Mouse (Mus musculus): ENCODE data around the gene Csnk1g2. TPM values are rescaled to one million over a fixed set of nuclear protein-coding genes. Genes with fewer than 3 reads are reported as not detected.

Gene Csnk1g2
- polyA plus RNA-seq, 1 experiment from 2014 or later: 192 TPM

DNA sequence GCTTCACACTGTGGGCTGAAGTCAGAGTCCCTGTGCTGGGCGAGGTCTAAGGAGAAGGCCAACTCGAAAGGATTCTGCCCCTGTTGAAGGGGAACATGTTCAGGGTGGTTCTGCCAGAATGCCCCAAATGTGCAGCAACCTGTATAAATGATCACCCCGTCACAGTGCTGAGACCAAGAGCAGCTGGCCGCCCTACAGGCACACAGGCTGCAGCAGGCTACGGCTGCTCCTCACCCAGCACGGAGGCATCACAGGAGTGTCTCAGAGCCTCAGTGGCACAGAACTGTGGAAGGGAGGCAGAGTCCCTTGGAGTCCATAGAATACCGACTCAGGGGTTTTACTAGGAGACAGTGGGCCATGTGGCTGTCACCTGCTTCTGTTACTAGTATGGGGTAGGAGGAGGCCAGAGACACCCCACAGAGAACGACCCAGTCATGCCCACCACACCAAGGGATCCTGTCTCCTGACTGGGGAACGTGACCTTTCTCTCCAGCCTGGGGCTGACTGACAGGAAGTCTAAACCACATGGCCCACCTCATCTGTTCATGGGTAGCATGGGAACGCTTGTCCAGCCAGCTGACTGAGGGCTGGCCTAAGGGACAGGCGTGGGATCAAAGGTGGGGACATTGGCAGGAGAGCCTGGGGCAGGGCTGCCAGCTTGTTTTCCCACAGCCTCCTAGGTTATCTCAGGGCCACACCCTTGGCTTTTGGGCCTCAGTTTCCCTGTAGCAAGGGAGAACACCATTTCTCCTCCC, 49.5 kb downstream of the Csnk1g2 start:
- H3K4me1 ChIP-seq: peaks cover 41% of the 10 kb centered on the region
- H3K4me2 ChIP-seq (replicated peaks): no peak overlapping the region
- WGBS: 79% methylated on average over 11 of the region's 11 CpGs
- no peak for ATAC-seq (ENCODE audit: low FRiP score, low read depth)
- no peak overlapping the region for H3K9ac ChIP-seq
- no peak overlapping the region for H3K4me3 ChIP-seq
- no peak overlapping the region for H3K27ac ChIP-seq
- H3K27me3 ChIP-seq (replicated peaks): no peaks in the 10 kb centered on the region
- H3K36me3 ChIP-seq: peaks cover 63% of the 10 kb centered on the region
- H3K9me3 ChIP-seq: no peaks in the 10 kb centered on the region

DNA sequence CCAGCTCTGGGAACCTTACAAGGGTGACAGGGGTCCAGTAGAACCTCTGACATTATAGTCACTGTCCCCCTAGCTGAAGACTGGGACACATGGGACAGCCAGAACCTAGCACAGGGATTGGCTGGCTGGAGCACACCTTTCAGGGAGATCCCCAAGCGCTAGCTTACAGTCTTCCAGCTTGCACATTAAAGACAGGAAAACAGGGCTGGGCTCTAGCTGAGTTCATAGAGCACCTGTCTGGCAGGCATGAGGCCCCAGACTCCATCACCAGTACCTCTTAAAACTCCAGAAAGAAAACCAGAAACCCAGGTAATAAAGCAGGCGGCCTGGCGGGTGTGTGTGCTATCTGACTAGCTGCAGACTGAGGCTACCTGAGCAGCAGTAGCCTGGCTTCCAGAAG, 51.1 kb downstream of the Csnk1g2 start:
- Histone ChIP-seq H3K9me3 (no peaks in the 10 kb centered on the region), H3K9ac (peak overlapping the region; percentile 97), H3K4me2 (replicated peaks) (peak overlapping the region; percentile 89), H3K27me3 (replicated peaks) (no peaks in the 10 kb centered on the region), H3K36me3 (peaks cover 47% of the 10 kb centered on the region), H3K4me1 (peaks cover 57% of the 10 kb centered on the region), H3K27ac (no peak overlapping the region), H3K4me3 (no peak overlapping the region)
- WGBS: 99% methylated on average over 3 of the region's 3 CpGs
- ATAC-seq (ENCODE audit: low FRiP score, low read depth): no peak

GRCm38 (mm10) chr10:80674161-80674711, 51.6 kb downstream of the Csnk1g2 start:
- Histone ChIP-seq H3K27me3 (replicated peaks) (no peaks in the 10 kb centered on the region), H3K4me3 (peak overlapping the region; percentile 68), H3K36me3 (peaks cover 41% of the 10 kb centered on the region), H3K4me1 (peaks cover 61% of the 10 kb centered on the region), H3K27ac (no peak overlapping the region), H3K9me3 (no peaks in the 10 kb centered on the region), H3K9ac (peak overlapping the region; percentile 97), H3K4me2 (replicated peaks) (peak overlapping the region; percentile 89)
- 70% methylated on average over 5 of the region's 5 CpGs for WGBS
- ATAC-seq (ENCODE audit: low FRiP score, low read depth): no peak

DNA sequence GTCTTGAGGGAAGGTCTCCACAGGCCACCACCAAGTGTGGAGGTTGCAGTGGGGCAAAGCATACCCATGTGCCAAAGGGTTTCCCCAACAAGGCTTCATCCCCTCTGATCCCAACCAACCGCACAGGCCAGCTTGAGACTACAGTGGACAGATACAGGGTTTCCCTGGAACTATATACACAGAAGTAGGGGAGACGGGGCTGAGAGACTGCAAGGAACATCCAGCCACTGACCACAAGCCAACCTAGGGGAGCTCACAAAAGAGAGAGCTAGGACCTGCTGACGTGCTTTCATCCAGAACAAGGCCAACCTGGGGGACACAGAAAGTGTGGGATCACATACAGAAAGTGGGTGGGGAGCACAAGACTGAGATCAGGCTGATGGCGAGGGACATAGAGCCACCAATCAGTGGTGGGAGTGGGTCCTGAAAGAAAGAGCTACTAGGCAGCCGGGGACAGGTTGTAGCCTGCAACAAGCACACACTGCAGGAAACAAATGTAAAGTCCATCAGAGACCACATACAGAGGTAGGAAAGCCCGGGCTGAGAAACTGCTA, 52.3 kb downstream of the Csnk1g2 start:
- no peak overlapping the region for H3K27ac ChIP-seq
- peak overlapping the region; percentile 97 for H3K9ac ChIP-seq
- WGBS: 26% methylated on average over 6 of the region's 6 CpGs
- peak overlapping the region; percentile 89 for H3K4me2 ChIP-seq (replicated peaks)
- H3K36me3 ChIP-seq: peaks cover 34% of the 10 kb centered on the region
- no peak for ATAC-seq (ENCODE audit: low FRiP score, low read depth)
- H3K4me1 ChIP-seq: peaks cover 65% of the 10 kb centered on the region
- peak overlapping the region; percentile 68 for H3K4me3 ChIP-seq
- no peaks in the 10 kb centered on the region for H3K27me3 ChIP-seq (replicated peaks)
- H3K9me3 ChIP-seq: no peaks in the 10 kb centered on the region

- H3K36me3 ChIP-seq: peaks cover 28% of the 10 kb centered on the region
- WGBS: under 1% methylated on average over 53 of the region's 54 CpGs
- H3K9me3 ChIP-seq: no peaks in the 10 kb centered on the region
- peaks cover 65% of the 10 kb centered on the region for H3K4me1 ChIP-seq
- H3K9ac ChIP-seq: peak overlapping the region; percentile 97
- H3K4me2 ChIP-seq (replicated peaks): peak overlapping the region; percentile 89
- H3K4me3 ChIP-seq: peak overlapping the region; percentile 68
- ATAC-seq (ENCODE audit: low FRiP score, low read depth): peak; percentile 14; the same call in 1 of the 2 replicates
- H3K27me3 ChIP-seq (replicated peaks): no peaks in the 10 kb centered on the region
- H3K27ac ChIP-seq: peak overlapping the region; percentile 32; the same call in 1 of the 2 replicates
These were observed 53.0 kb downstream of the Csnk1g2 start for GRCm38 (mm10) chr10:80675405-80676197.

DNA sequence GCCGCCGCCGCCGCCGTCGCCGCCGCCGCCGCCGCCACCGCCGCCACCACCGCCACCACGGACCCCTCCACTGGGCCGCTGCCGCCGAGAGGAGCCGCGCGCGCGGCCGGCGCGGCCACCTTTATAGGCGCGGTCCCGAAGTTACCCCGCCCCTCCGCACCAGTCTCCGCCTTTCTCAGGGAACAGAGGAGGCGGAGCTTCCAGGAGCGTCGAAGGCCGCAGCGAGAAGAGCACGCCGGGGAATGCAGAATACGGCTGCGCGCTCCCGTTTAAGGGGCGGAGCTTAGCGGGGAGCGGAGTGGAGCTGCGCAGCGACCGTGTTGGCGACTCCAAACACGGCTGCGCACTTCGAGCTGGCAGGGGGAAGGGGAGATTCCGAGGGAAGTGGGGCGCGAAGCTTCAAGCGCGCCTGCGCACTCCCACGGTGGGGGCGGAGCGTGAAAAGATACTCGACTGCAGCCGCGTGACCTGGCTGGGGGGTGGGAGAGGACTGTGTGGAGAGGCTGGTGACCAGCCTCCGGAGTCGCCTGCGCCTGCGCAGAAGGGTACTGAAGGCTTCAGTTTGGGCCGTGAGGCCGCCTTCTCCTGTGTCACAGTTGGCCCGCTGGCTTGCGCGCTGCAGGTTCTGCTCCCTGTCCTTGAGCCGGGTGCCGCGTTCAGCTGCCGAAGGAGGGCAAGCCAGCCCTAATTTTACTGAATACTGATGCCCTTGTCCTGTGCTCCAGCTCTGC, 53.7 kb downstream of the Csnk1g2 start:
- Histone ChIP-seq H3K9ac (peak overlapping the region; percentile 97), H3K4me2 (replicated peaks) (peak overlapping the region; percentile 89), H3K4me1 (peaks cover 65% of the 10 kb centered on the region), H3K4me3 (peak overlapping the region; percentile 68), H3K9me3 (no peaks in the 10 kb centered on the region), H3K36me3 (peaks cover 21% of the 10 kb centered on the region), H3K27ac (peak overlapping the region; percentile 93), H3K27me3 (replicated peaks) (no peaks in the 10 kb centered on the region)
- ATAC-seq (ENCODE audit: low FRiP score, low read depth): peak; percentile 88
- WGBS: under 1% methylated on average over 73 of the region's 78 CpGs

GRCm38 (mm10) chr10:80677128-80677875, 54.7 kb downstream of the Csnk1g2 start:
- peaks cover 14% of the 10 kb centered on the region; the same call in 1 of the 2 replicates for H3K36me3 ChIP-seq
- peak overlapping the region; percentile 68 for H3K9ac ChIP-seq
- H3K27me3 ChIP-seq (replicated peaks): no peaks in the 10 kb centered on the region
- peak overlapping the region; percentile 89 for H3K4me2 ChIP-seq (replicated peaks)
- H3K4me1 ChIP-seq: peaks cover 59% of the 10 kb centered on the region
- ATAC-seq (ENCODE audit: low FRiP score, low read depth): peak; percentile 4; the same call in 1 of the 2 replicates
- H3K9me3 ChIP-seq: no peaks in the 10 kb centered on the region
- H3K4me3 ChIP-seq: peak overlapping the region; percentile 68
- peak overlapping the region; percentile 93 for H3K27ac ChIP-seq
- WGBS: 45% methylated on average over 9 of the region's 9 CpGs

DNA sequence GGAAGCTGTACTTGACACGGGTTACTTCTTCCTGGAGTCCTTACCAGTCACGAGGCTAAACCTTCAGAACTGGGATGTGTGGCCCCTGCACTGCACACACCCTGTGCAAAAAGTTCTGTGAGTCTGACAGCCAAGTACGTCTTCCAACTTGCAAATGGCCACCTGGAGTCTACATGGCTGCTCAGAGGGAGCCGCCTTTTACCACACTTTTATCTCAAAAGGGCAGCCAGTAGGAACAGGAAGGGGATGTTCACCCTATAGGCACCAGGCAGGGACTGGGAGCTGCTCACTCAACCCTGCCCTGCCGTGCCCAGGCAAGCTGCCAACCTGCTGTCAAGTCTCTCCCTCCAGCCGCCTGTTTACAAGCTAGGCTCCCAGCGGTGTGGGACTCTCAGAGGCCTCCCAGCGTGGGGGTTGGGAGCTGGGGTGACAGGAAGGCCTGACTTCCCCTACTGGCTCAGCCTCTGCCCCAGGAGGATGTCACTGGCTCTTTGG, 55.4 kb downstream of the Csnk1g2 start, which contains the start of gene Mknk2:
Gene Mknk2 (minus strand): TSS at position 171 of the 495 bp plus-strand sequence.
- H3K4me2 ChIP-seq (replicated peaks): peak within 1 kb of the TSS; percentile 89
- H3K9ac ChIP-seq: peak within 1 kb of the TSS; percentile 68
- H3K27ac ChIP-seq: peak within 1 kb of the TSS; percentile 93
- H3K4me3 ChIP-seq: peak within 1 kb of the TSS; percentile 68
- peaks cover 52% of the 10 kb centered on the region for H3K4me1 ChIP-seq
- WGBS: 33% methylated on average over 8 of the region's 8 CpGs
- H3K36me3 ChIP-seq: peaks cover 14% of the 10 kb centered on the region; the same call in 1 of the 2 replicates
- no peak for ATAC-seq (ENCODE audit: low FRiP score, low read depth)
- H3K9me3 ChIP-seq: no peaks in the 10 kb centered on the region
- no peaks in the 10 kb centered on the region for H3K27me3 ChIP-seq (replicated peaks)

GRCm38 (mm10) chr10:80678601-80679377, 56.2 kb downstream of the Csnk1g2 start:
- peaks cover 14% of the 10 kb centered on the region; the same call in 1 of the 2 replicates for H3K36me3 ChIP-seq
- ATAC-seq (ENCODE audit: low FRiP score, low read depth): no peak
- WGBS: 58% methylated on average over 10 of the region's 10 CpGs
- H3K9ac ChIP-seq: no peak overlapping the region
- peak overlapping the region; percentile 89 for H3K4me2 ChIP-seq (replicated peaks)
- no peaks in the 10 kb centered on the region for H3K27me3 ChIP-seq (replicated peaks)
- H3K4me1 ChIP-seq: peaks cover 44% of the 10 kb centered on the region
- no peaks in the 10 kb centered on the region for H3K9me3 ChIP-seq
- H3K27ac ChIP-seq: peak overlapping the region; percentile 39
- no peak overlapping the region for H3K4me3 ChIP-seq

GRCm38 (mm10) chr10:80679556-80680259, 57.1 kb downstream of the Csnk1g2 start:
- WGBS: 56% methylated on average over 9 of the region's 9 CpGs
- H3K27me3 ChIP-seq (replicated peaks): no peaks in the 10 kb centered on the region
- ATAC-seq (ENCODE audit: low FRiP score, low read depth): no peak
- no peaks in the 10 kb centered on the region for H3K9me3 ChIP-seq
- no peak overlapping the region for H3K4me2 ChIP-seq (replicated peaks)
- peaks cover 15% of the 10 kb centered on the region; the same call in 1 of the 2 replicates for H3K36me3 ChIP-seq
- H3K27ac ChIP-seq: no peak overlapping the region
- H3K4me3 ChIP-seq: no peak overlapping the region
- peaks cover 35% of the 10 kb centered on the region for H3K4me1 ChIP-seq
- H3K9ac ChIP-seq: no peak overlapping the region
